Mouse (Mus musculus) inflammation-experienced regulatory T-cells (primary cell): ENCODE data around the gene Lrrc75b. TPM values are rescaled to one million over a fixed set of nuclear protein-coding genes. Genes with fewer than 3 reads are reported as not detected.

Experiments
- polyA plus RNA-seq, 2 experiments: library from polyadenylated mRNA; unstranded; fragments of 100-300 nt; shearing (Covaris generic); gene quantifications; one replicate each; pipeline ENCODE4 v1.2.1; 2017

Gene Lrrc75b
- 1 to 10 TPM in 1 of 2 experiments, under 1 TPM in 1; 0.80 to 9.4 TPM for polyA plus RNA-seq

GRCm38 (mm10) chr10:75559676-75560548 lies at the start of gene Lrrc75b:
Lrrc75b (minus strand) TSS chr10:75560330.

GRCm38 (mm10) chr10:75589129-75589528 lies 29.0 kb upstream of the Lrrc75b start, which contains the start of gene Ggt5:
Ggt5 (plus strand) TSS chr10:75589340.

GRCm38 (mm10) chr10:75561071-75561654 lies 1.0 kb upstream of the Lrrc75b start, which contains the start of gene Ggt1:
Ggt1 (plus strand) TSS chr10:75561604.

GRCm38 (mm10) chr10:75517758-75518143 lies 42.4 kb downstream of the Lrrc75b start, which contains the start of gene Gucd1:
Gucd1 (minus strand) TSS chr10:75517972.

GRCm38 (mm10) chr10:75517073-75517757 lies 42.9 kb downstream of the Lrrc75b start, which contains the start of gene Snrpd3:
Snrpd3 (plus strand) TSS chr10:75517551.

Other genes with a start within 250 kb of the Lrrc75b start
- gene Adora2a, start 243.5 kb downstream of the Lrrc75b start, polyA plus RNA-seq: 10 to 100 TPM; 37.8 to 56.8 TPM
- 1 to 10 TPM in 1 of 2 experiments, under 1 TPM in 1; 0.66 to 2.0 TPM for gene Upb1, start 159.2 kb downstream of the Lrrc75b start, polyA plus RNA-seq
- 100 to 1,000 TPM; 165 to 237 TPM for gene Snrpd3, start 42.8 kb downstream of the Lrrc75b start, polyA plus RNA-seq
- 10 to 100 TPM; 29.1 to 45.2 TPM for gene Gucd1, start 42.4 kb downstream of the Lrrc75b start, polyA plus RNA-seq
- 10 to 100 TPM in 1 of 2 experiments, 1 to 10 TPM in 1; 1.1 to 17.4 TPM for gene Ggt1, start 1.3 kb upstream of the Lrrc75b start, polyA plus RNA-seq
- 10 to 100 TPM in 1 of 2 experiments, under 1 TPM in 1; 0.37 to 14.6 TPM for gene Ggt5, start 29.0 kb upstream of the Lrrc75b start, polyA plus RNA-seq
- 10 to 100 TPM; 30.9 to 31.3 TPM for gene Susd2, start 83.7 kb upstream of the Lrrc75b start, polyA plus RNA-seq
- gene Cabin1, start 204.0 kb upstream of the Lrrc75b start, polyA plus RNA-seq: 10 to 100 TPM; 47.2 to 65.3 TPM
- 10 to 100 TPM; 42.9 to 61.3 TPM for gene Ddt, start 213.1 kb upstream of the Lrrc75b start, polyA plus RNA-seq
- gene Gm20441, start 220.6 kb upstream of the Lrrc75b start, polyA plus RNA-seq: not detected
- 10 to 100 TPM; 10.3 to 11.1 TPM for gene Gstt3, start 221.1 kb upstream of the Lrrc75b start, polyA plus RNA-seq
- gene Gstt1, start 238.3 kb upstream of the Lrrc75b start, polyA plus RNA-seq: 1 to 10 TPM in 1 of 2 experiments, under 1 TPM in 1; 0.55 to 1.1 TPM